Mouse (Mus musculus) heart, adult 2 months (tissue): ENCODE results near the gene Itga2b. TPM values are rescaled to one million over a fixed set of nuclear protein-coding genes. Genes with fewer than 3 reads are reported as not detected.

Source experiments
- DNase-seq, 2 experiments: peaks; one replicate each; pipeline ENCODE4 v3.0.0; 2021
- H3K27ac ChIP-seq: fragments of 200-600 bp; 2 replicates; pipeline ENCODE4 v1.8.1; 2022
- H3K27me3 ChIP-seq: fragments of 200-500 bp; 2 replicates; pipeline ENCODE4 v1.6.1; 2012; ENCODE audit warnings: mild to moderate bottlenecking, low read length, inconsistent platforms, mixed read lengths; ENCODE audit not compliant: control insufficient read depth, insufficient read depth
- H3K36me3 ChIP-seq: fragments of 200-500 bp; 2 replicates; pipeline ENCODE4 v1.6.1; 2012; ENCODE audit warnings: low read length, inconsistent platforms; ENCODE audit not compliant: control insufficient read depth, insufficient read depth
- H3K4me1 ChIP-seq: fragments of 200-500 bp; 2 replicates; pipeline ENCODE4 v1.6.1; 2011; ENCODE audit warnings: low read length; ENCODE audit not compliant: control insufficient read depth, insufficient read depth
- H3K4me3 ChIP-seq: fragments of 200-600 bp; 2 replicates; pipeline ENCODE4 v1.8.1; 2022
- H3K79me2 ChIP-seq: fragments of 200-500 bp; replicated peaks from 2 replicates; pipeline ENCODE4 v1.6.1; 2012; ENCODE audit warnings: mild to moderate bottlenecking, inconsistent platforms, low read length, moderate library complexity, mixed read lengths; ENCODE audit not compliant: control insufficient read depth, insufficient read depth
- H3K9ac ChIP-seq: fragments of 200-500 bp; 2 replicates; pipeline ENCODE4 v1.6.1; 2012; ENCODE audit warnings: low read depth, mild to moderate bottlenecking, control low read depth, inconsistent platforms, low read length, mixed read lengths
- CTCF ChIP-seq: fragments of 200-600 bp; IDR thresholded peaks from 2 replicates; pipeline ENCODE4 v1.8.1; 2022; ENCODE audit warnings: antibody characterized with exemption, mild to moderate bottlenecking, moderate library complexity
- EP300 ChIP-seq: fragments of 200-500 bp; IDR thresholded peaks from 2 replicates; pipeline ENCODE4 v1.6.1; 2011; ENCODE audit warnings: low read depth, low read length, control low read depth; ENCODE audit not compliant: insufficient read depth
- POLR2A ChIP-seq: fragments of 200-500 bp; IDR thresholded peaks from 2 replicates; pipeline ENCODE4 v1.6.1; 2011; ENCODE audit warnings: mild to moderate bottlenecking, low read depth, low read length, control low read depth; ENCODE audit not compliant: insufficient read depth
- WGBS: fragments of 180-500 bp; shearing (Covaris S2); methylation state at CpG from one replicate; pipeline ENCODE4 v1.1.7; 2018; 5-methylcytosine and 5-hydroxymethylcytosine counted together
- intact Hi-C: fragments of 180-260 bp; cut with DNase I; formaldehyde crosslinking; loops from one replicate; pipeline ENCODE4 v1.15.1; 2025
- long read RNA-seq: library from polyadenylated mRNA; stranded (forward); transcript quantifications from one replicate; pipeline ENCODE4 v2.0.0, GENCODE M21; 2021
- polyA plus RNA-seq: library from polyadenylated mRNA; depleted of rRNA; stranded (reverse); fragments of >200 nt; gene quantifications from 2 replicates; pipeline ENCODE4 v1.2.3, GENCODE M21; 2012; rRNA removed
- total RNA-seq, 2 experiments: library from RNA; stranded (reverse); gene quantifications; 2 replicates each; pipeline ENCODE4 v1.2.3; 2021

Itga2b gene
- 10 to 100 TPM in 1 of 2 experiments, 1 to 10 TPM in 1; 3.1 to 14.5 TPM for total RNA-seq
- 3.5 and 6.9 TPM in 2 replicates for polyA plus RNA-seq
- long read RNA-seq, partial matches to known transcripts: 3 of 6 reads
- long read RNA-seq, other reads (novel, unspliced or antisense): 1 of 6 reads

GRCm38 (mm10) chr11:102469648-102470357 is at the start of gene Itga2b:
Gene Itga2b (minus strand): TSS chr11:102470122.
- Histone ChIP-seq H3K36me3 (no peaks in the 10 kb centered on the region), H3K4me3 (no peak within 1 kb of the TSS), H3K4me1 (no peaks in the 10 kb centered on the region; the same call in 1 of the 2 replicates), H3K9ac (no peak within 1 kb of the TSS), H3K79me2 (no peaks in the 10 kb centered on the region), H3K27me3 (no peaks in the 10 kb centered on the region), H3K27ac (no peak within 1 kb of the TSS)
- no peak for DNase-seq
- TF ChIP-seq CTCF (no peak), POLR2A (no peak), EP300 (no peak)
- intact Hi-C loops: no loop called here
- 30% methylated on average over 11 of the region's 11 CpGs for WGBS

DNA sequence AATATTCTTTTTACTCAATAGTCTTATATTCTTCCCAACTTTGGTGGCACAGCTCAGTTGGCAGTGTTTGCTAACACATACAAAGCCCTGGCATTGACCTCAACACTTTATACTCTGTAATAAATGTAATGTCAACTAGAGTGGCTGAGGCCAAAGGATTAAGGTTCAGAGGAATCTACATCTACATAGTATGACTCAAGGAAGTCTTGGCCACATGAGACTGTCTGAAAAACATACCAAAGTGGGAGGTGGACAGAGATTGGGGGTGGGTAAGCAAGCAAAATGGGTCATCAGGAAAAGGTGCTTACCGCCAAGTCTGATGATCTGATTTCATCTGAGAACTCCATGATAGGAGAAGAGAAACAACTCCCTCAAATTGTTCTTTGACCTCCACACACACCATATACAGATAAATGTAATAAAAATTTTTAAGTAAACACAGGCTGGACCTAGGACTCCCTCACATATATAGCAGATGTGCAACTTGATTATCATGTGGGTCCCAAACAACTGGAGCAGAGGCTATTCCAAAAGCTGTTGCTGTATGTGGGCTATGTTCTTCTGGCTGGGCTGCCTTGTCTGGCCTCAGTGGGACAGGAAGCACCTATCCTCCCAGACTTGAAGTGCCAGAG is 45.0 kb upstream of the Itga2b start:
- 76% methylated on average over 1 of the region's 1 CpGs for WGBS
- intact Hi-C loops: no loop called here
- DNase-seq: no peak
- no peak for TF ChIP-seq EP300
- TF ChIP-seq POLR2A: no peak
- TF ChIP-seq CTCF: no peak
- Histone ChIP-seq H3K4me1 (no peaks in the 10 kb centered on the region), H3K36me3 (peaks cover 4% of the 10 kb centered on the region), H3K4me3 (no peak overlapping the region), H3K27ac (no peak overlapping the region), H3K79me2 (peaks cover 3% of the 10 kb centered on the region), H3K27me3 (no peaks in the 10 kb centered on the region), H3K9ac (no peak overlapping the region)

DNA sequence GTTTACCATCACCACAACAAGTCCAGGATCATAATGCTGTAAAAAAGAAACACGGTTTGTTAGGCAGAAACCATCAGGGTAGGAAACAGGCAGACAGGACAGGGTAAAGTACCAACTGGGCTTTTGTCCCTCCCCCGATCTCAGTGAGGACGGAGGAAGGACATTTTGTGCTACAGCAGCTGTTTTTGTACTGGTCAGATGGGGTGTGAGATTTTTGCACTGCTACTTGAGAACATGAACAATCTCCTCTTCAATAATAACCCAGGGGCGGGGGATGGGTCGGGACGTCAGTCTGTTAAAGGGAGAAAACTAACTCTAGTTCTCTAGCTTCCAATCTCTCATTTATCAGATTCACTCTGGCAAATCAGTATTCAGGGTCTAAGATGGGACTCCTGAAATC is 40.3 kb upstream of the Itga2b start:
- H3K4me1 ChIP-seq: no peaks in the 10 kb centered on the region
- intact Hi-C loops: no loop called here
- no peak for DNase-seq
- 58% methylated on average over 6 of the region's 6 CpGs for WGBS
- no peak for TF ChIP-seq POLR2A
- no peak for TF ChIP-seq CTCF
- no peak for TF ChIP-seq EP300
- H3K79me2 ChIP-seq: peaks cover under 1% of the 10 kb centered on the region; the same call in 1 of the 2 replicates
- no peak overlapping the region for H3K9ac ChIP-seq
- H3K27ac ChIP-seq: peak overlapping the region; percentile 3; the same call in 1 of the 2 replicates
- H3K4me3 ChIP-seq: no peak overlapping the region
- no peaks in the 10 kb centered on the region for H3K27me3 ChIP-seq
- peaks cover 4% of the 10 kb centered on the region for H3K36me3 ChIP-seq

DNA sequence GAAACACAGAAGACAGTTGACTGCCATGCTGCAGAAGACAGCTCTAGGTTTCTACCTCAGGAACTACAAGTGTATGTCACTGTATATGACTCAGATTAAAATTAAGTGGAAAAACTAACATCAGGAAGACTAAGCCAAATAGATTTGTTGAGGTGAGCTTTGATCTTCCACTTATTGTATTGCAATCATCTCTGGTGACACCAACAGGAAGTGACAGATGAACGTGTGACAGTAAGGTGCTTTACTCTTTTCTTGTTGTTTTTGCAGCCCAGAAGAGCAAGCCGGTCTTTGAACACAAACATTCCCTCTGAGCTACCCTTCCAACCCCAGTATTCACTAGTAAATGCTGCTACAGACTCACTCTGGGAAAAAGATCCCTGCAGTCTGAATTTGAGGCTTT is 26.8 kb upstream of the Itga2b start:
- peaks cover 9% of the 10 kb centered on the region; the same call in 1 of the 2 replicates for H3K36me3 ChIP-seq
- TF ChIP-seq POLR2A (no peak), CTCF (no peak), EP300 (no peak)
- no peak overlapping the region for H3K4me3 ChIP-seq
- H3K79me2 ChIP-seq: no peaks in the 10 kb centered on the region
- no peak overlapping the region for H3K27ac ChIP-seq
- H3K27me3 ChIP-seq: no peaks in the 10 kb centered on the region
- 46% methylated on average over 2 of the region's 2 CpGs for WGBS
- no peaks in the 10 kb centered on the region; the same call in 1 of the 2 replicates for H3K4me1 ChIP-seq
- no peak overlapping the region for H3K9ac ChIP-seq
- DNase-seq: no peak
- intact Hi-C loops: no loop called here

DNA sequence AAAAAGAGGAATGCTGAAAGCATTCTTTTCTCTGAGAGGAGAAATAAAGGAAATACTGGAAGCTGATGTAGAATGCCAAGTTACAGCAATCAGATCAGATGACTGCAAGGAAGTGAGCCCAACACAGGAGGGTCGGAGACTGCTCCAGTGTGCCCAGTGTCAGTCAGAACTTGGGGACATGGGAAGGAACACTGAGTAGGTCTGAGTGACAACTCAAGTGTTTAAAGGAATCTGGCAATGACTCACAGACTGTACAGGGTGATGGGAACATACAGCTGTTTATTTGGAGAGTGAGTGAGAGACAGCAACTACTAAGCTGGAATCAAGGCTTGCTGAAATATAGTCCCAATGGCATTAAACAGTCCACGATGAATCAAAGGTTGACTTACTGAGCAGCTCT is 26.3 kb upstream of the Itga2b start:
- WGBS: 51% methylated on average over 2 of the region's 2 CpGs
- H3K27me3 ChIP-seq: no peaks in the 10 kb centered on the region
- no peaks in the 10 kb centered on the region; the same call in 1 of the 2 replicates for H3K4me1 ChIP-seq
- DNase-seq: no peak
- H3K27ac ChIP-seq: no peak overlapping the region
- no peak overlapping the region for H3K4me3 ChIP-seq
- TF ChIP-seq CTCF (no peak), EP300 (no peak), POLR2A (no peak)
- no peak overlapping the region for H3K9ac ChIP-seq
- no peaks in the 10 kb centered on the region for H3K79me2 ChIP-seq
- H3K36me3 ChIP-seq: peaks cover 9% of the 10 kb centered on the region; the same call in 1 of the 2 replicates
- intact Hi-C loops: no loop called here

- Histone ChIP-seq H3K27me3 (no peaks in the 10 kb centered on the region), H3K4me3 (no peak overlapping the region), H3K27ac (no peak overlapping the region), H3K79me2 (no peaks in the 10 kb centered on the region), H3K4me1 (no peaks in the 10 kb centered on the region; the same call in 1 of the 2 replicates), H3K36me3 (peaks cover 8% of the 10 kb centered on the region; the same call in 1 of the 2 replicates), H3K9ac (no peak overlapping the region)
- DNase-seq: no peak
- 89% methylated on average over 5 of the region's 5 CpGs for WGBS
- no peak for TF ChIP-seq POLR2A
- no peak for TF ChIP-seq EP300
- no peak for TF ChIP-seq CTCF
- intact Hi-C loops: no loop called here
Measured at GRCm38 (mm10) chr11:102495742-102496141, 25.8 kb upstream of the Itga2b start.
